22 mouse cellular contexts compared by ENCODE assay signal in genomic region chr10:88350687-88351086, GRCm38 (mm10). TPM values are rescaled to one million over a fixed set of nuclear protein-coding genes. Genes with fewer than 3 reads are reported as not detected.
DNase-seq lines count a peak whose midpoint lies in the region; ATAC-seq and TF ChIP-seq lines count a peak whose summit lies in the region.
"Had no signal": no experiment of that assay in that cellular context is flagged by ENCODE, and none has a peak within 500 bp of the region (broad histone marks: within the 10 kb centered on the region; RNA-seq: fewer than 3 reads in every experiment).

No protein-coding gene starts in this region.

- no peaks in the 10 kb centered on the region for H3K9me3 ChIP-seq in limb, embryonic 12.5 days
- H3K9me3 ChIP-seq in limb, embryonic 10.5 days (replicated peaks), result no peaks in the 10 kb centered on the region
- no peaks in the 10 kb centered on the region for H3K9me3 ChIP-seq in lung, embryonic 14.5 days (ENCODE audit: low read depth, low read length)
- no peaks in the 10 kb centered on the region for H3K9me3 ChIP-seq in hindbrain, embryonic 13.5 days
- H3K9me3 ChIP-seq: embryonic facial prominence, embryonic 13.5 days; forebrain, embryonic 12.5 days; G1E; heart, embryonic 13.5 days had no signal

- H3K27ac ChIP-seq in limb, embryonic 12.5 days, result no peak overlapping the region
- no peak overlapping the region for H3K27ac ChIP-seq in limb, embryonic 10.5 days
- H3K27ac ChIP-seq in lung, embryonic 14.5 days (ENCODE audit: low read depth), result 0 out of 2 replicates have a peak overlapping the region, but pooled peaks have one; percentile 26
- H3K27ac ChIP-seq in hindbrain, embryonic 13.5 days, result no peak overlapping the region
- H3K27ac ChIP-seq in cerebellum, adult 2 months (ENCODE audit: insufficient read depth, low read length), result no peak overlapping the region
- H3K27ac ChIP-seq: embryonic facial prominence, embryonic 13.5 days; forebrain, embryonic 12.5 days; gastrocnemius, adult 2 months; heart, embryonic 13.5 days had no signal

- DNase-seq in limb, embryonic 10.5 days (ENCODE audit: low spot score), result no peak
- DNase-seq in adipocyte (ENCODE audit: low spot score), result peak; percentile 52
- no peak for DNase-seq in lung, embryonic 14.5 days
- peak; percentile 59 for DNase-seq in lung, postnatal 25 days (ENCODE audit: low spot score)
- no peak for DNase-seq in cerebellum, adult 2 months
- DNase-seq: adrenal gland, postnatal 10 days; B cell, adult 2 months; cerebellum, adult 11-12 months; cerebellum, adult 9-11 months; cerebellum, postnatal 36 days; forebrain, postnatal 0 days; gastrocnemius, adult 2 months; gastrocnemius, postnatal 36 days; heart, adult 11 months; heart, postnatal 36 days had no signal

- WGBS in limb, embryonic 12.5 days, result 56% methylated on average over 2 of the region's 2 CpGs
- WGBS in limb, embryonic 10.5 days, result 76% methylated on average over 2 of the region's 2 CpGs
- WGBS in lung, embryonic 14.5 days, result 72% methylated on average over 2 of the region's 2 CpGs
- 83% methylated on average over 2 of the region's 2 CpGs for WGBS in hindbrain, embryonic 13.5 days
- WGBS in cerebellum, adult 2 months, result 51% methylated on average over 2 of the region's 2 CpGs

- H3K4me2 ChIP-seq in limb, embryonic 12.5 days, result no peak overlapping the region
- no peak overlapping the region for H3K4me2 ChIP-seq in lung, embryonic 14.5 days
- no peak overlapping the region for H3K4me2 ChIP-seq in hindbrain, embryonic 13.5 days
- H3K4me2 ChIP-seq: embryonic facial prominence, embryonic 13.5 days; forebrain, embryonic 12.5 days; heart, embryonic 13.5 days had no signal

- peak; percentile 47; the same call in 1 of the 2 replicates for ATAC-seq in limb, embryonic 12.5 days (ENCODE audit: insufficient number of reproducible peaks, insufficient read depth, low FRiP score, low TSS enrichment, low read depth)
- ATAC-seq in lung, embryonic 14.5 days (ENCODE audit: insufficient read depth), result no peak
- ATAC-seq in hindbrain, embryonic 13.5 days (ENCODE audit: low FRiP score), result no peak
- ATAC-seq: CD4-positive, CD25-positive, alpha-beta regulatory T cell, adult 4 months; forebrain, postnatal 0 days had no signal

- no peak overlapping the region for H3K4me3 ChIP-seq in limb, embryonic 12.5 days (replicated peaks)
- H3K4me3 ChIP-seq in limb, embryonic 10.5 days, result no peak overlapping the region
- H3K4me3 ChIP-seq in lung, embryonic 14.5 days (ENCODE audit: low read depth, low read length), result no peak overlapping the region
- H3K4me3 ChIP-seq in hindbrain, embryonic 13.5 days, result no peak overlapping the region
- no peak overlapping the region for H3K4me3 ChIP-seq in cerebellum, adult 2 months (replicated peaks; ENCODE audit: insufficient read depth, low read depth, low read length)
- H3K4me3 ChIP-seq: embryonic facial prominence, embryonic 13.5 days; forebrain, embryonic 12.5 days; gastrocnemius, adult 2 months; heart, embryonic 13.5 days had no signal

- no peak for TF ChIP-seq POLR2A in cerebellum, adult 2 months (IDR thresholded peaks at IDR 0.05; ENCODE audit: borderline replicate concordance, insufficient read depth, low read length)

- no peak overlapping the region for H3K9ac ChIP-seq in limb, embryonic 12.5 days (replicated peaks)
- no peak overlapping the region for H3K9ac ChIP-seq in lung, embryonic 14.5 days
- no peak overlapping the region for H3K9ac ChIP-seq in hindbrain, embryonic 13.5 days
- H3K9ac ChIP-seq: embryonic facial prominence, embryonic 13.5 days; forebrain, embryonic 12.5 days; forebrain, postnatal 0 days; heart, embryonic 13.5 days had no signal

- H3K27me3 ChIP-seq in limb, embryonic 12.5 days, result 0 out of 2 replicates have a peak, but pooled peaks cover 6% of the 10 kb centered on the region
- H3K27me3 ChIP-seq in limb, embryonic 10.5 days (ENCODE audit: low read depth, poor library complexity, severe bottlenecking), result peaks cover 8% of the 10 kb centered on the region; the same call in 1 of the 2 replicates
- no peaks in the 10 kb centered on the region for H3K27me3 ChIP-seq in lung, embryonic 14.5 days (ENCODE audit: insufficient read depth, low read length)
- H3K27me3 ChIP-seq in hindbrain, embryonic 13.5 days, result peaks cover 9% of the 10 kb centered on the region
- H3K27me3 ChIP-seq in cerebellum, adult 2 months (ENCODE audit: control insufficient read depth, insufficient read depth, low read length), result no peaks in the 10 kb centered on the region
- H3K27me3 ChIP-seq: embryonic facial prominence, embryonic 13.5 days; heart, embryonic 13.5 days had no signal

- H3K36me3 ChIP-seq in limb, embryonic 12.5 days, result no peaks in the 10 kb centered on the region
- H3K36me3 ChIP-seq in limb, embryonic 10.5 days, result no peaks in the 10 kb centered on the region
- H3K36me3 ChIP-seq in lung, embryonic 14.5 days (ENCODE audit: insufficient read depth), result no peaks in the 10 kb centered on the region
- no peaks in the 10 kb centered on the region for H3K36me3 ChIP-seq in hindbrain, embryonic 13.5 days
- H3K36me3 ChIP-seq: embryonic facial prominence, embryonic 13.5 days; forebrain, embryonic 12.5 days; G1E; heart, embryonic 13.5 days had no signal

- TF ChIP-seq CTCF in lung, embryonic 14.5 days (IDR thresholded peaks at IDR 0.05; ENCODE audit: low read depth), result no peak
- TF ChIP-seq CTCF in cerebellum, adult 2 months (IDR thresholded peaks at IDR 0.05; ENCODE audit: borderline replicate concordance, insufficient read depth, low read depth, low read length), result no peak

- H3K4me1 ChIP-seq in limb, embryonic 12.5 days (replicated peaks), result peaks cover 7% of the 10 kb centered on the region
- H3K4me1 ChIP-seq in limb, embryonic 10.5 days, result 0 out of 2 replicates have a peak, but pooled peaks cover 6% of the 10 kb centered on the region
- 0 out of 2 replicates have a peak, but pooled peaks cover 6% of the 10 kb centered on the region for H3K4me1 ChIP-seq in lung, embryonic 14.5 days (ENCODE audit: insufficient read depth)
- no peaks in the 10 kb centered on the region for H3K4me1 ChIP-seq in hindbrain, embryonic 13.5 days (replicated peaks)
- H3K4me1 ChIP-seq in cerebellum, adult 2 months (ENCODE audit: control insufficient read depth, insufficient read depth, low read length), result no peaks in the 10 kb centered on the region
- H3K4me1 ChIP-seq: forebrain, embryonic 12.5 days had no signal

RNA-seq across cellular contexts. Expression of gene Dram1, which starts 28.2 kb away (rescaled TPM):
- polyA plus RNA-seq in limb, embryonic 12.5 days (2016; fragmentation: Nextera tagmentation; extraction: Ambion mirVana), result 0.49 and 0.55 TPM in 2 replicates
- polyA plus RNA-seq in limb, embryonic 10.5 days (2016; fragmentation: Nextera tagmentation; extraction: Ambion mirVana), result 0.21 and 0.26 TPM in 2 replicates
- 43.9 and 45.7 TPM in 2 replicates for polyA plus RNA-seq in lung, embryonic 14.5 days (2014; fragmentation: Nextera tagmentation; extraction: Ambion mirVana)
- 0.41 and 0.55 TPM in 2 replicates for polyA plus RNA-seq in hindbrain, embryonic 13.5 days (2015; fragmentation: Nextera tagmentation; extraction: Ambion mirVana)
- polyA plus RNA-seq in cerebellum, adult 2 months (2012; rRNA removed), result 0.43 and 0.80 TPM in 2 replicates
- polyA plus RNA-seq: G1E had no signal

RNA-seq across cellular contexts. Expression of gene Gnptab, which starts 28.2 kb away (rescaled TPM):
- 8.0 and 10.7 TPM in 2 replicates for polyA plus RNA-seq in limb, embryonic 12.5 days (2016; fragmentation: Nextera tagmentation; extraction: Ambion mirVana)
- polyA plus RNA-seq in limb, embryonic 10.5 days (2016; fragmentation: Nextera tagmentation; extraction: Ambion mirVana), result 7.1 and 8.6 TPM in 2 replicates
- 19.7 and 19.8 TPM in 2 replicates for polyA plus RNA-seq in lung, embryonic 14.5 days (2014; fragmentation: Nextera tagmentation; extraction: Ambion mirVana)
- polyA plus RNA-seq in hindbrain, embryonic 13.5 days (2015; fragmentation: Nextera tagmentation; extraction: Ambion mirVana), result 13.8 and 15.9 TPM in 2 replicates
- 38.8 and 41.2 TPM in 2 replicates for polyA plus RNA-seq in cerebellum, adult 2 months (2012; rRNA removed)

Comparison
In these comparisons a context has a peak if more than half of its experiments do, and no peak if none do; other contexts are left out.
1. DNase-seq: peak in adipocyte (single experiment) and lung, postnatal 25 days (single experiment); none in limb, embryonic 10.5 days (single experiment), lung, embryonic 14.5 days (single experiment) and cerebellum, adult 2 months (0 of 2).
2. RNA of gene Dram1, which starts 28.2 kb away (polyA plus RNA-seq): 43.9 to 45.7 TPM in lung, embryonic 14.5 days; 0.43 to 0.80 TPM in cerebellum, adult 2 months, 0.41 to 0.55 TPM in hindbrain, embryonic 13.5 days, 0.49 to 0.55 TPM in limb, embryonic 12.5 days and 0.21 to 0.26 TPM in limb, embryonic 10.5 days; every median in the first group is over 10 times any median in the second.